Mouse (Mus musculus): ENCODE results near the gene Rbfox1.

Rbfox1 gene

GRCm38 (mm10) chr16:5884746-5885689 is at the start of gene Rbfox1:
Rbfox1 (plus strand) TSS chr16:5885355.
- no peak for DNase-seq (ENCODE audit: low read depth, low spot score)
- no peaks in the 10 kb centered on the region for H3K27me3 ChIP-seq (ENCODE audit: control insufficient read depth, insufficient read depth, low read length, poor library complexity, severe bottlenecking)
- no peaks in the 10 kb centered on the region for H3K36me3 ChIP-seq (ENCODE audit: control insufficient read depth, insufficient read depth, low read length, poor library complexity, severe bottlenecking)

GRCm38 (mm10) chr16:5836744-5837143 is 48.4 kb upstream of the Rbfox1 start:
- no peaks in the 10 kb centered on the region for H3K36me3 ChIP-seq (ENCODE audit: control insufficient read depth, insufficient read depth, low read length, poor library complexity, severe bottlenecking)
- H3K27me3 ChIP-seq (ENCODE audit: control insufficient read depth, insufficient read depth, low read length, poor library complexity, severe bottlenecking): no peaks in the 10 kb centered on the region
- DNase-seq (ENCODE audit: low read depth, low spot score): no peak

DNA sequence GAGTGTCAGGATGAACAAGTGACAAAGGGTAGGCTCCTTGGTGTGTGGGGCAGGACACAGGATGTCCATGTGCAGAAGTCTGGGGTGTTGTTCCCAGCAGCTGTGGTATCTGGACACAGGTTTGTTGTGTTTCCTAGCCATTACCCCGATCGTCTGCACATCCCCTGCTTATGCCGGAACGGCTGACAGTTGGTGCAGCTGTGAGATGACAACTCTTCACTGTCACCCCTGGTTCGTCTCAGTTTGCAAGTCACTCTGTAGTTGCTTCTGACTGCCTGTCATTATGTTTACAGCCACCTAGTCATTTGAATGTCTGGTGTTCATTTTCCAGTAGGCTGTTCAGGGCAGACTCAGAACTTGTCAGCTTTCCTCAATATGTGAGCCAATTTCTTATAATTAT is 44.0 kb upstream of the Rbfox1 start:
- H3K36me3 ChIP-seq (ENCODE audit: control insufficient read depth, insufficient read depth, low read length, poor library complexity, severe bottlenecking): no peaks in the 10 kb centered on the region
- DNase-seq (ENCODE audit: low read depth, low spot score): no peak
- H3K27me3 ChIP-seq (ENCODE audit: control insufficient read depth, insufficient read depth, low read length, poor library complexity, severe bottlenecking): no peaks in the 10 kb centered on the region

GRCm38 (mm10) chr16:5845645-5846044 is 39.5 kb upstream of the Rbfox1 start:
- no peaks in the 10 kb centered on the region for H3K36me3 ChIP-seq (ENCODE audit: control insufficient read depth, insufficient read depth, low read length, poor library complexity, severe bottlenecking)
- no peak for DNase-seq (ENCODE audit: low read depth, low spot score)
- no peaks in the 10 kb centered on the region for H3K27me3 ChIP-seq (ENCODE audit: control insufficient read depth, insufficient read depth, low read length, poor library complexity, severe bottlenecking)

DNA sequence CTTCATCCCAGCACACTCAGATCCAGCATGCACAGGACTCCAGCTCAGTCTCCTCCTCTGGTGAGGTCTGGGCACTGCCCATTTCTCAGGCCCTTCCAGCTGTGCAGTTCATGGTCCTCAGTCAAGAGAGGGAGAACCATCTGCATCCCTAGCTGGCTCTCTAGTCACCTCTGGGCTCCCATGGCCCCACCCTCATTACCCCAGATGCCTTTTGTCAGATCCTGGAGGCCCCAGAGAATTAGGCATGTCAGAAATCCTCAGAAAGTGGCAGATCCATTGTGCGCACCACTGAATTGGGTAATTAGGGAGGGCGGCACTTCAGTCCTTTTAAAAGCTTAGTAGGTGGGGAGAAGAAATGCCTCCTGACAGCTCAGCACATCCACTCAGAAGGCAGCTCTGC is 32.1 kb upstream of the Rbfox1 start:
- no peak for DNase-seq (ENCODE audit: low read depth, low spot score)
- no peaks in the 10 kb centered on the region for H3K27me3 ChIP-seq (ENCODE audit: control insufficient read depth, insufficient read depth, low read length, poor library complexity, severe bottlenecking)

DNA sequence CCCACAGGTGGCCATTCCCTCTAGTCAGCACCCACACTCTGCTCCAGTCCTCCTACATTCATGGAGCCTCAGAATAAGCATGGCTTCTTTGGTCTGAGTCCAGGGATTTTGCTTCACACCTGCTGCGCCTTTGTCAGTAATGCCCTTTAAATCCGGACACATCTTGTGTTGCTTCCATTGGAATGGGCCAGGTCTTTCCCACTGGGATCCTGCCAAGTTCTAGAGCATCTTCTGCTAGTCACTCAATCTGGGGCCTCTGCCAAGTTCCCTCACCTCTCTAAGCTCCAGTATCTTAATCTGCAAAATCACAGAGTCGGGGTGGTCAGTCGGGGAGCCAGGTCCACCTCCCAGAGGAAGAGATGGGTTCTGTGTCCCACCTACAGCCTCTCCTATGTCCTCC is 20.8 kb upstream of the Rbfox1 start:
- DNase-seq (ENCODE audit: low read depth, low spot score): no peak
- H3K27me3 ChIP-seq (ENCODE audit: control insufficient read depth, insufficient read depth, low read length, poor library complexity, severe bottlenecking): no peaks in the 10 kb centered on the region
- H3K36me3 ChIP-seq (ENCODE audit: control insufficient read depth, insufficient read depth, low read length, poor library complexity, severe bottlenecking): no peaks in the 10 kb centered on the region

More for the DNA sequence above, 32.1 kb upstream of the Rbfox1 start:
- H3K36me3 ChIP-seq (ENCODE audit: control insufficient read depth, insufficient read depth, low read length, poor library complexity, severe bottlenecking): no peaks in the 10 kb centered on the region

GRCm38 (mm10) chr16:5866966-5867365 is 18.2 kb upstream of the Rbfox1 start:
- DNase-seq (ENCODE audit: low read depth, low spot score): no peak
- H3K36me3 ChIP-seq (ENCODE audit: control insufficient read depth, insufficient read depth, low read length, poor library complexity, severe bottlenecking): no peaks in the 10 kb centered on the region

DNA sequence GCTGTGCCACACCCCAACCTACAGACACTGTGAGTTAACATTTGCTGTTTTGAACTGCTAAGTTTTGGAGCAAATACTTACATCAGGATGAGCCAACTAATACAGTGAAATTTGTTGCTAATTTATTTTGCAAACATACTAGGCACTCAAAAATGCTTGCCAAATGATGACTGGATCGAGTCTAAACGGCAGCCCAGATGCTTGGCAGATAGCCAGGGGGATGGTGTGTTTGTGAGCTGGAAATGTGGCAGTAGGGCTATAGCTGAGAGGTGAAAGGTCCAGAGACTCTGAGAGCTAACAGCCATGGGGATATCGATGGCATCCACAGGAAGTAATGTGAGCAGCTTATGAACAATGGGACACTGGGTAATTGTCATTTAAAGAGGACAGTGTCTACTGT is 14.8 kb upstream of the Rbfox1 start:
- no peaks in the 10 kb centered on the region for H3K36me3 ChIP-seq (ENCODE audit: control insufficient read depth, insufficient read depth, low read length, poor library complexity, severe bottlenecking)
- no peak for DNase-seq (ENCODE audit: low read depth, low spot score)
- H3K27me3 ChIP-seq (ENCODE audit: control insufficient read depth, insufficient read depth, low read length, poor library complexity, severe bottlenecking): no peaks in the 10 kb centered on the region

More at GRCm38 (mm10) chr16:5866966-5867365, 18.2 kb upstream of the Rbfox1 start:
- no peaks in the 10 kb centered on the region for H3K27me3 ChIP-seq (ENCODE audit: control insufficient read depth, insufficient read depth, low read length, poor library complexity, severe bottlenecking)

- Histone ChIP-seq H3K36me3 (ENCODE audit: control insufficient read depth, insufficient read depth, low read length, poor library complexity, severe bottlenecking) (no peaks in the 10 kb centered on the region), H3K27me3 (ENCODE audit: control insufficient read depth, insufficient read depth, low read length, poor library complexity, severe bottlenecking) (no peaks in the 10 kb centered on the region)
- DNase-seq (ENCODE audit: low read depth, low spot score): no peak
Measured at GRCm38 (mm10) chr16:5881820-5882219, 3.3 kb upstream of the Rbfox1 start.

DNA sequence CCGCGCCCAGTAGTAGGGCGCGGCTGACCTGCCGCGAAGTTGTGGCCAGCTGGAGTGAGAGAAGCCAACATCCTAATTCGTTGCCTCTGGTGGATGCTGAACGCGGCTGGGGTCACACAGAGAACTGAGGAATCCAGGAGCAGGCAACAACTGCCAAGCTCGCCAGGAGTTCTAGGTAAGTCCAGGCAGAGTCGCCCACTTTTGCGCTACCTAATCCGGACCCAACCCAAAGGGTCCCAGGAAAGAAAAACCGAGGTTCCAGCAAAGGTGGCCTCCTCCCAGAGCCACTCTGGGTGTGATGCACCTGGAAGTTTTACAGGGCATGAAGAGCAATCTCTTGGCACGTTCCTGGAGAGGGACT is 515 bp downstream of the Rbfox1 start:
- Histone ChIP-seq H3K36me3 (ENCODE audit: control insufficient read depth, insufficient read depth, low read length, poor library complexity, severe bottlenecking) (no peaks in the 10 kb centered on the region), H3K27me3 (ENCODE audit: control insufficient read depth, insufficient read depth, low read length, poor library complexity, severe bottlenecking) (no peaks in the 10 kb centered on the region)
- DNase-seq (ENCODE audit: low read depth, low spot score): no peak

DNA sequence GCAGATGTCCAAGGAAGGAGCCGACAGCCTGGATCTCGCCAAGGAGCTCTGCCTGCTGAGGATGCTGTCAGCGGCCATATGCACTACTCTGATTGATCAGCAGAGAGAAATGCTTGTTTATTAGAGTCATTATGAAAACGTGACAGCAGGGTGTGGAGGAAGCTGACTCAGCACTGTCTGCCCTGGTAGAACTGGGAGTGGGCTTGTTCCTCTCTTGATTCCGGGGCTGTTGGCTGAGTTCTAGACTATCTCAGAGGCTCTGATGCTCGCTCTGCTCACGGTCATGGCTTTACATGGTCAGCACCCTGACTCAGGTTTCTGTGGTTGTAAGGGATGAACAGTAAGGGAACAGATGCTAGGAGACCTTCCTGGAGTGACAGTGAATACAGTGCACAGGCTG is 10.4 kb downstream of the Rbfox1 start:
- Histone ChIP-seq H3K36me3 (ENCODE audit: control insufficient read depth, insufficient read depth, low read length, poor library complexity, severe bottlenecking) (no peaks in the 10 kb centered on the region), H3K27me3 (ENCODE audit: control insufficient read depth, insufficient read depth, low read length, poor library complexity, severe bottlenecking) (no peaks in the 10 kb centered on the region)
- no peak for DNase-seq (ENCODE audit: low read depth, low spot score)

- no peaks in the 10 kb centered on the region for H3K36me3 ChIP-seq (ENCODE audit: control insufficient read depth, insufficient read depth, low read length, poor library complexity, severe bottlenecking)
- no peaks in the 10 kb centered on the region for H3K27me3 ChIP-seq (ENCODE audit: control insufficient read depth, insufficient read depth, low read length, poor library complexity, severe bottlenecking)
- DNase-seq (ENCODE audit: low read depth, low spot score): no peak
Measured at GRCm38 (mm10) chr16:5898330-5898729, 13.2 kb downstream of the Rbfox1 start.

DNA sequence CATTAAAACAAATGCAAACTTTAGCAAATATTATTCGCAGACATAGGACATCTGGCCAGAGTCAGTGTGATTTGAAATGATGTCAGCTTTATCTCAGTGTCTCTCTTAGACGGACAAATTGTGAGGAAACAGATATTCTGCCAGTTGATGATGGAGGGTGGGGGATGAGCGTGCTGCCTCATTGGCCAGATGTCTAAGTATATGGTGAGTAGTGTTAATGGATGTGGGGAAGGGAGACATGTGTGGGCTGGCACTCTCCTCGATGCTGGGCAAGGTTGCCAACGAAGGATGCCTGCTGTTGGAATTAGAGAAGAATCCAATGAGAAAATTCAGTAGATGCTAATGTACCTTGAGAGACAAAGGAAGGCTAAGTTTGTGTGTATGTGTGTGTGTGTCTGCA is 25.6 kb downstream of the Rbfox1 start:
- DNase-seq (ENCODE audit: low read depth, low spot score): no peak
- H3K27me3 ChIP-seq (ENCODE audit: control insufficient read depth, insufficient read depth, low read length, poor library complexity, severe bottlenecking): no peaks in the 10 kb centered on the region
- H3K36me3 ChIP-seq (ENCODE audit: control insufficient read depth, insufficient read depth, low read length, poor library complexity, severe bottlenecking): no peaks in the 10 kb centered on the region

GRCm38 (mm10) chr16:5911880-5912327 is 26.7 kb downstream of the Rbfox1 start:
- Histone ChIP-seq H3K27me3 (ENCODE audit: control insufficient read depth, insufficient read depth, low read length, poor library complexity, severe bottlenecking) (no peaks in the 10 kb centered on the region), H3K36me3 (ENCODE audit: control insufficient read depth, insufficient read depth, low read length, poor library complexity, severe bottlenecking) (no peaks in the 10 kb centered on the region)
- DNase-seq (ENCODE audit: low read depth, low spot score): no peak

GRCm38 (mm10) chr16:5917937-5918336 is 32.8 kb downstream of the Rbfox1 start:
- H3K36me3 ChIP-seq (ENCODE audit: control insufficient read depth, insufficient read depth, low read length, poor library complexity, severe bottlenecking): no peaks in the 10 kb centered on the region
- no peak for DNase-seq (ENCODE audit: low read depth, low spot score)
- no peaks in the 10 kb centered on the region for H3K27me3 ChIP-seq (ENCODE audit: control insufficient read depth, insufficient read depth, low read length, poor library complexity, severe bottlenecking)

GRCm38 (mm10) chr16:5926986-5927385 is 41.8 kb downstream of the Rbfox1 start:
- Histone ChIP-seq H3K36me3 (ENCODE audit: control insufficient read depth, insufficient read depth, low read length, poor library complexity, severe bottlenecking) (no peaks in the 10 kb centered on the region), H3K27me3 (ENCODE audit: control insufficient read depth, insufficient read depth, low read length, poor library complexity, severe bottlenecking) (no peaks in the 10 kb centered on the region)
- DNase-seq (ENCODE audit: low read depth, low spot score): no peak

All from splenic B cell, adult 2 months (primary cell).